Mouse (Mus musculus) megakaryocyte-erythroid progenitor cell, adult 5 weeks (primary cell): ENCODE measurements around the gene Pphln1. TPM values are rescaled to one million over a fixed set of nuclear protein-coding genes. Genes with fewer than 3 reads are reported as not detected.

Experiments
- polyA plus RNA-seq: library from polyadenylated mRNA; stranded (reverse); fragments of >175 nt; gene quantifications from 2 replicates; pipeline ENCODE4 v1.2.3, GENCODE M21; 2012

Gene Pphln1
- 8.7 and 10.0 TPM in 2 replicates for polyA plus RNA-seq

DNA sequence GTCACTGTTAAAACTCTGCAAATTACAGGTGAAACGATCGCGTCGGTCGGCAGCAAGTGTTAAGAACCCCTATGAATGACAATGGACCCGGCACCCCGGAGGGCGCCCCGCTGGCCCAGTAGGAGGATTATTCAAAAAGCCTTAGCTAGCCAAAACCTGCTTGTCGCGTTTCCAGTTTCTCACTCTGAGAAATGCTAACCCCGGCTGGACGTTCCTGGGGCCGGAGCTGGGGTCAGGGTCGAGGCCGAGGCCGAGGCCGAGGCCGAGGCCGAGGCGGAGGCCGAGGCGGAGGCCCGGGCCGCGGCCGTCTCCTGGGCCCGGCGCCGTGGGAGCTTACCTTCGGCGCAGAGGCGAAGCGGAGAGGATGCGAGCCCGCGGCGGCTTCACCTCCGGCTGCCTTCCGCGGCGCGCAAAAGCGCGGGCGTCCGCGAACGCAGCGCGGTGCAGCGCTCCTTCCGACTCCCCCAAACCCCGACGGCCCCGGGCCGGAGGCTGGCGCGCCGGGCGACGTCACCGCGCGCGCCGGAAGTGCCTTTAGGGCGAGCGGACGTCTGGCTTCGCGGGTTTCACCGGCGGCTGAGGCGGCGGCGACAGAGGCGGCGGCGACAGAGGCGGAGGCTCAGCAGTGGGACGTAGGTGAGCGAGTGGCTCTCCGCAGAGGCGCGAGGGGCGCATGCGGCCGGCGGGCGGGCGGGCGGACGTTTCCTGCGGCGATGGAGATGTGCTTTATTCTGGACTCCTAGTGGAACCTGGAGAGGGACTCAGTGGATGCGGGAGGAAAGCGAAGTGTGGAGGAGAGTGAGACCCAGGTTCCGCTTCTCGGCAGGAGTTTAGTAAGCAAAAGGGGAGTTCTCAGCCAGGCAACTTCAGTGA is at the start of gene Pphln1, which contains the start of gene Zcrb1:
Gene Pphln1 (plus strand): TSS at position 525 of the 873 bp plus-strand sequence.
Gene Zcrb1 (minus strand): TSS at position 509 of the 873 bp plus-strand sequence.

Other genes starting within 250 kb of the Pphln1 start
- gene Gxylt1, start 123.2 kb upstream of the Pphln1 start, polyA plus RNA-seq: 4.8 and 5.1 TPM in 2 replicates
- gene Yaf2, start 61.4 kb upstream of the Pphln1 start, polyA plus RNA-seq: 36.0 and 36.2 TPM in 2 replicates
- gene Zcrb1, start within 50 bp of the Pphln1 start, polyA plus RNA-seq: 106 and 115 TPM in 2 replicates
- 1.4 and 2.8 TPM in 2 replicates for gene Prickle1, start 197.5 kb downstream of the Pphln1 start, polyA plus RNA-seq